Mouse (Mus musculus) embryonic fibroblast, embryonic 13.5 days (primary cell): ENCODE results near the gene Pi4ka.

Experiments
- CTCF ChIP-seq: IDR thresholded peaks from 2 replicates; pipeline ENCODE4 v1.5.1; 2011; ENCODE audit warnings: mild to moderate bottlenecking, control low read depth, low read length, moderate library complexity, borderline replicate concordance; ENCODE audit not compliant: insufficient read depth
- POLR2A ChIP-seq: IDR thresholded peaks from 2 replicates; pipeline ENCODE4 v1.6.1; 2011; ENCODE audit warnings: low read depth, mild to moderate bottlenecking, control low read depth, low read length, moderate library complexity

DNA sequence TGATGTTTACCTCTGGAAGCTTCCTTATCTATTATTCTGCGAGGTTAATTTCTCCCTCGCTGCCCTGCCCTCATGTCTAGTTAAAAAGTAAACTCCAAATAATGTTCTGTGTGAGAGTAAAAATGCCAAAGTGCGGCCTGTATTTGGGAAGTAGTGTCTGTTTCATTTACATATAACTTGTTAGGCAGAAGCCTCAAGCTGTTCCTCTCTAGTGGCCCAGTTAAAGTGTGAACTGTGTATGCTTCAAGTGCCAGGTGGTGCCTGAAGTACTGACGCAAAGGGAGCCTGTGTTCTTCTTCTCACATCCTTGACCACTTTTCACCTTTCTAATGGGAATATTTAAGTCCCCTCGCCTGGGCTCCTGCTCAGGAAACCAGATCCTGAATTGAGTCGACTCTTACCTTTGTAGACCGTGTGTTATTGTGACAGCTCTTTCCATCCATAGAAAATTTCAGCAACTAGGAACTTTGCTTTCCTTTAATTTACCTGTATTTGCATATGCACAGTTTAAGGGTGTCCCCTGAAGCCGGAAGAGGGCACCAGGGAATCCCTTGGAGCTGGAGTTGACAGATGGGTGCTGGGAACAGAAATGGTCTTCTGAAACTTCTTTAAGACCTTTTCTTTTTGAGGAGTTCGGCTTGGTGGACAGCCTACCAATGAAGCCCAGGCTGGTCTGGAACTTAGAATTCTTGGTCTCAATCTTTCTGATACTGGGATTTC, 558 bp upstream of the Pi4ka start:
- TF ChIP-seq CTCF (no peak), POLR2A (no peak)
